In genomic region chr2:24762446-24762960, GRCm38 (mm10) we compare ENCODE assay signal across 8 mouse cellular contexts. TPM values are rescaled to one million over a fixed set of nuclear protein-coding genes. Genes with fewer than 3 reads are reported as not detected.
DNase-seq lines count a peak whose midpoint lies in the region; ATAC-seq and TF ChIP-seq lines count a peak whose summit lies in the region.

No protein-coding gene starts in this region.

- peak; percentile 13 to 26 for DNase-seq in adrenal gland, adult (ENCODE audit: inconsistent age in 2 of 2, low spot score in 1 of 2)
- DNase-seq in adrenal gland, postnatal 14 days = no peak
- DNase-seq in testis, postnatal 14 days (ENCODE audit: low spot score) = no peak
- no peak for DNase-seq in hindbrain, embryonic 14.5 days (ENCODE audit: low spot score)
- DNase-seq in right cerebral cortex, postnatal 25 days = peak; percentile 70
- DNase-seq in gastrocnemius, adult 18-20 months (ENCODE audit: low spot score) = no peak

- no peaks in the 10 kb centered on the region for H3K36me3 ChIP-seq in testis, adult 2 months (ENCODE audit: control insufficient read depth, insufficient read depth, low read length)
- H3K36me3 ChIP-seq in hindbrain, embryonic 14.5 days (replicated peaks; ENCODE audit: control insufficient read depth, insufficient read depth) = peaks cover 5% of the 10 kb centered on the region; the same call in 1 of the 2 replicates
- H3K36me3 ChIP-seq in liver, embryonic 12.5 days = no peaks in the 10 kb centered on the region

- H3K4me2 ChIP-seq in hindbrain, embryonic 14.5 days (replicated peaks) = peak overlapping the region; percentile 89
- H3K4me2 ChIP-seq in liver, embryonic 12.5 days = peak overlapping the region; percentile 80

- TF ChIP-seq CTCF in testis, adult 2 months (IDR thresholded peaks at IDR 0.05; ENCODE audit: control insufficient read depth, insufficient read depth, insufficient replicate concordance, low read depth, low read length) = no peak

- peak overlapping the region; percentile 91 for H3K9ac ChIP-seq in hindbrain, embryonic 14.5 days
- no peak overlapping the region for H3K9ac ChIP-seq in liver, embryonic 12.5 days

- peak; percentile 74 for ATAC-seq in hindbrain, embryonic 14.5 days (ENCODE audit: low FRiP score)
- peak; percentile 22; the same call in 1 of the 2 replicates for ATAC-seq in liver, embryonic 12.5 days

- peaks cover 14% of the 10 kb centered on the region for H3K4me1 ChIP-seq in testis, adult 2 months (ENCODE audit: control insufficient read depth, insufficient read depth, low read length)
- peaks cover 20% of the 10 kb centered on the region for H3K4me1 ChIP-seq in hindbrain, embryonic 14.5 days (replicated peaks; ENCODE audit: control insufficient read depth, insufficient read depth, low read length)
- peaks cover 18% of the 10 kb centered on the region for H3K4me1 ChIP-seq in liver, embryonic 12.5 days

- H3K27ac ChIP-seq in testis, adult 2 months (ENCODE audit: control insufficient read depth, insufficient read depth, low read depth, low read length) = no peak overlapping the region
- peak overlapping the region; percentile 68 for H3K27ac ChIP-seq in hindbrain, embryonic 14.5 days
- no peak overlapping the region for H3K27ac ChIP-seq in liver, embryonic 12.5 days

- WGBS in hindbrain, embryonic 14.5 days = under 1% methylated on average over 52 of the region's 52 CpGs
- WGBS in liver, embryonic 12.5 days (ENCODE audit: insufficient replicate concordance) = 2% methylated on average over 52 of the region's 52 CpGs

- H3K4me3 ChIP-seq in testis, adult 2 months (ENCODE audit: control insufficient read depth, low read depth, low read length) = peak overlapping the region; percentile 71
- peak overlapping the region; percentile 91 for H3K4me3 ChIP-seq in hindbrain, embryonic 14.5 days (replicated peaks; ENCODE audit: low read length)
- H3K4me3 ChIP-seq in liver, embryonic 12.5 days = peak overlapping the region; percentile 54

- no peak for TF ChIP-seq POLR2A in testis, adult 2 months (IDR thresholded peaks at IDR 0.05; ENCODE audit: control insufficient read depth, low read depth, low read length)

- no peaks in the 10 kb centered on the region for H3K27me3 ChIP-seq in testis, adult 2 months (ENCODE audit: control insufficient read depth, insufficient read depth, low read length)
- no peaks in the 10 kb centered on the region for H3K27me3 ChIP-seq in hindbrain, embryonic 14.5 days (ENCODE audit: control insufficient read depth, insufficient read depth, low read length)
- H3K27me3 ChIP-seq in liver, embryonic 12.5 days (replicated peaks) = peaks cover 55% of the 10 kb centered on the region

- H3K9me3 ChIP-seq in hindbrain, embryonic 14.5 days (ENCODE audit: control insufficient read depth, low read length) = no peaks in the 10 kb centered on the region
- no peaks in the 10 kb centered on the region for H3K9me3 ChIP-seq in liver, embryonic 12.5 days (replicated peaks)

RNA-seq across cellular contexts. Expression of gene Cacna1b, which starts 0.4 kb away (rescaled TPM):
- total RNA-seq in adrenal gland, postnatal 14 days (2021) = 2.9 and 3.0 TPM in 2 replicates
- polyA plus RNA-seq in testis, adult 2 months (2012; rRNA removed) = 3.6 and 3.8 TPM in 2 replicates
- 15.9 and 17.9 TPM in 2 replicates for polyA plus RNA-seq in hindbrain, embryonic 14.5 days (2014; fragmentation: Nextera tagmentation; extraction: Ambion mirVana)
- polyA plus RNA-seq in liver, embryonic 12.5 days (2016; fragmentation: Nextera tagmentation; extraction: Ambion mirVana) = 0.02 and 0.05 TPM in 2 replicates
- total RNA-seq in gastrocnemius, adult 18-20 months (2021) = not detected

Comparison
In these comparisons a context has a peak if more than half of its experiments do, and no peak if none do; other contexts are left out.
1. DNase-seq: peak in adrenal gland, adult (2 of 2) and right cerebral cortex, postnatal 25 days (single experiment); none in adrenal gland, postnatal 14 days (single experiment), testis, postnatal 14 days (single experiment), hindbrain, embryonic 14.5 days (single experiment) and gastrocnemius, adult 18-20 months (single experiment).
2. Peak in every context shown above with its lines, with median percentiles within 50 percentile points of each other: H3K4me3 ChIP-seq.